Mouse (Mus musculus): Measurements from ENCODE around the gene Grid1. TPM values are rescaled to one million over a fixed set of nuclear protein-coding genes. Genes with fewer than 3 reads are reported as not detected.

The Grid1 gene
- polyA plus RNA-seq, 1 experiment from 2014 or later = 6.2 TPM

GRCm38 (mm10) chr14:34846799-34847198, 26.9 kb downstream of the Grid1 start:
- Histone ChIP-seq H3K9me3 (replicated peaks; ENCODE audit: control insufficient read depth, low read length, poor library complexity, severe bottlenecking) (no peaks in the 10 kb centered on the region), H3K36me3 (ENCODE audit: control insufficient read depth, insufficient read depth, low read length) (no peaks in the 10 kb centered on the region), H3K27me3 (ENCODE audit: control insufficient read depth, insufficient read depth, low read depth, low read length) (no peaks in the 10 kb centered on the region), H3K4me3 (ENCODE audit: low read depth, low read length) (no peak overlapping the region), H3K27ac (ENCODE audit: low read length) (no peak overlapping the region), H3K4me1 (ENCODE audit: control insufficient read depth, insufficient read depth, low read length) (no peaks in the 10 kb centered on the region), H3K9ac (ENCODE audit: low read depth, low read length) (no peak overlapping the region), H3K4me2 (ENCODE audit: low read length) (no peak overlapping the region)
- peak; percentile 52; the same call in 1 of the 2 replicates for ATAC-seq
- 20% methylated on average over 4 of the region's 4 CpGs for WGBS

- no peak overlapping the region for H3K4me2 ChIP-seq (ENCODE audit: low read length)
- no peaks in the 10 kb centered on the region for H3K27me3 ChIP-seq (ENCODE audit: control insufficient read depth, insufficient read depth, low read depth, low read length)
- WGBS = 94% methylated on average over 5 of the region's 5 CpGs
- H3K9ac ChIP-seq (ENCODE audit: low read depth, low read length) = no peak overlapping the region
- H3K9me3 ChIP-seq (replicated peaks; ENCODE audit: control insufficient read depth, low read length, poor library complexity, severe bottlenecking) = no peaks in the 10 kb centered on the region
- no peaks in the 10 kb centered on the region for H3K36me3 ChIP-seq (ENCODE audit: control insufficient read depth, insufficient read depth, low read length)
- 0 out of 2 replicates have a peak, but pooled peaks have one; percentile 18 for ATAC-seq
- no peaks in the 10 kb centered on the region for H3K4me1 ChIP-seq (ENCODE audit: control insufficient read depth, insufficient read depth, low read length)
- no peak overlapping the region for H3K4me3 ChIP-seq (ENCODE audit: low read depth, low read length)
- H3K27ac ChIP-seq (ENCODE audit: low read length) = no peak overlapping the region
Measured at GRCm38 (mm10) chr14:34847625-34848024, 27.7 kb downstream of the Grid1 start.

- Histone ChIP-seq H3K36me3 (ENCODE audit: control insufficient read depth, insufficient read depth, low read length) (no peaks in the 10 kb centered on the region), H3K27ac (ENCODE audit: low read length) (no peak overlapping the region), H3K27me3 (ENCODE audit: control insufficient read depth, insufficient read depth, low read depth, low read length) (no peaks in the 10 kb centered on the region), H3K9me3 (replicated peaks; ENCODE audit: control insufficient read depth, low read length, poor library complexity, severe bottlenecking) (no peaks in the 10 kb centered on the region), H3K4me2 (ENCODE audit: low read length) (no peak overlapping the region), H3K4me3 (ENCODE audit: low read depth, low read length) (no peak overlapping the region), H3K9ac (ENCODE audit: low read depth, low read length) (no peak overlapping the region), H3K4me1 (ENCODE audit: control insufficient read depth, insufficient read depth, low read length) (peaks cover 8% of the 10 kb centered on the region)
- WGBS = 80% methylated on average over 9 of the region's 9 CpGs
- no peak for ATAC-seq
Measured at GRCm38 (mm10) chr14:34860891-34861780, 41.2 kb downstream of the Grid1 start.

- Histone ChIP-seq H3K9ac (ENCODE audit: low read depth, low read length) (no peak overlapping the region), H3K4me3 (ENCODE audit: low read depth, low read length) (no peak overlapping the region), H3K4me2 (ENCODE audit: low read length) (no peak overlapping the region), H3K27ac (ENCODE audit: low read length) (no peak overlapping the region), H3K4me1 (ENCODE audit: control insufficient read depth, insufficient read depth, low read length) (peaks cover 2% of the 10 kb centered on the region; the same call in 1 of the 2 replicates), H3K27me3 (ENCODE audit: control insufficient read depth, insufficient read depth, low read depth, low read length) (no peaks in the 10 kb centered on the region), H3K9me3 (replicated peaks; ENCODE audit: control insufficient read depth, low read length, poor library complexity, severe bottlenecking) (no peaks in the 10 kb centered on the region), H3K36me3 (ENCODE audit: control insufficient read depth, insufficient read depth, low read length) (no peaks in the 10 kb centered on the region)
- ATAC-seq = no peak
- WGBS = 33% methylated on average over 5 of the region's 5 CpGs
Measured at GRCm38 (mm10) chr14:34867266-34867665, 47.4 kb downstream of the Grid1 start.

- no peaks in the 10 kb centered on the region for H3K9me3 ChIP-seq (replicated peaks; ENCODE audit: control insufficient read depth, low read length, poor library complexity, severe bottlenecking)
- no peak overlapping the region for H3K4me2 ChIP-seq (ENCODE audit: low read length)
- peak; percentile 53; the same call in 1 of the 2 replicates for ATAC-seq
- H3K4me3 ChIP-seq (ENCODE audit: low read depth, low read length) = no peak overlapping the region
- no peak overlapping the region for H3K27ac ChIP-seq (ENCODE audit: low read length)
- 48% methylated on average over 6 of the region's 6 CpGs for WGBS
- no peaks in the 10 kb centered on the region for H3K36me3 ChIP-seq (ENCODE audit: control insufficient read depth, insufficient read depth, low read length)
- H3K4me1 ChIP-seq (ENCODE audit: control insufficient read depth, insufficient read depth, low read length) = peaks cover 4% of the 10 kb centered on the region
- no peak overlapping the region for H3K9ac ChIP-seq (ENCODE audit: low read depth, low read length)
- H3K27me3 ChIP-seq (ENCODE audit: control insufficient read depth, insufficient read depth, low read depth, low read length) = no peaks in the 10 kb centered on the region
Measured at GRCm38 (mm10) chr14:34868513-34869260, 48.8 kb downstream of the Grid1 start.

GRCm38 (mm10) chr14:34879996-34880395, 60.1 kb downstream of the Grid1 start:
- H3K36me3 ChIP-seq (ENCODE audit: control insufficient read depth, insufficient read depth, low read length) = no peaks in the 10 kb centered on the region

GRCm38 (mm10) chr14:34880431-34881421, 60.8 kb downstream of the Grid1 start:
- H3K27ac ChIP-seq (ENCODE audit: low read length) = no peak overlapping the region
- H3K27me3 ChIP-seq (ENCODE audit: control insufficient read depth, insufficient read depth, low read depth, low read length) = no peaks in the 10 kb centered on the region
- no peak overlapping the region for H3K4me3 ChIP-seq (ENCODE audit: low read depth, low read length)
- H3K4me2 ChIP-seq (ENCODE audit: low read length) = no peak overlapping the region
- H3K4me1 ChIP-seq (ENCODE audit: control insufficient read depth, insufficient read depth, low read length) = peaks cover 13% of the 10 kb centered on the region
- 20% methylated on average over 8 of the region's 8 CpGs for WGBS
- no peaks in the 10 kb centered on the region for H3K36me3 ChIP-seq (ENCODE audit: control insufficient read depth, insufficient read depth, low read length)
- H3K9ac ChIP-seq (ENCODE audit: low read depth, low read length) = no peak overlapping the region
- H3K9me3 ChIP-seq (replicated peaks; ENCODE audit: control insufficient read depth, low read length, poor library complexity, severe bottlenecking) = no peaks in the 10 kb centered on the region
- peak; percentile 54 for ATAC-seq

More at GRCm38 (mm10) chr14:34879996-34880395, 60.1 kb downstream of the Grid1 start:
- no peak overlapping the region for H3K4me3 ChIP-seq (ENCODE audit: low read depth, low read length)
- no peak overlapping the region for H3K27ac ChIP-seq (ENCODE audit: low read length)
- no peaks in the 10 kb centered on the region for H3K27me3 ChIP-seq (ENCODE audit: control insufficient read depth, insufficient read depth, low read depth, low read length)
- H3K9me3 ChIP-seq (replicated peaks; ENCODE audit: control insufficient read depth, low read length, poor library complexity, severe bottlenecking) = no peaks in the 10 kb centered on the region
- H3K4me2 ChIP-seq (ENCODE audit: low read length) = no peak overlapping the region
- H3K9ac ChIP-seq (ENCODE audit: low read depth, low read length) = no peak overlapping the region
- H3K4me1 ChIP-seq (ENCODE audit: control insufficient read depth, insufficient read depth, low read length) = peaks cover 13% of the 10 kb centered on the region
- 0 out of 2 replicates have a peak, but pooled peaks have one; percentile 16 for ATAC-seq
- 50% methylated on average over 6 of the region's 6 CpGs for WGBS

- H3K27ac ChIP-seq (ENCODE audit: low read length) = no peak overlapping the region
- peaks cover 8% of the 10 kb centered on the region for H3K4me1 ChIP-seq (ENCODE audit: control insufficient read depth, insufficient read depth, low read length)
- ATAC-seq = no peak
- WGBS = 96% methylated on average over 11 of the region's 11 CpGs
- no peak overlapping the region for H3K9ac ChIP-seq (ENCODE audit: low read depth, low read length)
- no peak overlapping the region for H3K4me2 ChIP-seq (ENCODE audit: low read length)
- no peaks in the 10 kb centered on the region for H3K9me3 ChIP-seq (replicated peaks; ENCODE audit: control insufficient read depth, low read length, poor library complexity, severe bottlenecking)
- no peaks in the 10 kb centered on the region for H3K27me3 ChIP-seq (ENCODE audit: control insufficient read depth, insufficient read depth, low read depth, low read length)
- no peak overlapping the region for H3K4me3 ChIP-seq (ENCODE audit: low read depth, low read length)
- no peaks in the 10 kb centered on the region for H3K36me3 ChIP-seq (ENCODE audit: control insufficient read depth, insufficient read depth, low read length)
Measured at GRCm38 (mm10) chr14:34884194-34884593, 64.3 kb downstream of the Grid1 start.

Data from midbrain, embryonic 16.5 days (tissue).